Mouse (Mus musculus) hindbrain, embryonic 15.5 days (tissue): ENCODE data around the gene 2310033P09Rik. TPM values are rescaled to one million over a fixed set of nuclear protein-coding genes. Genes with fewer than 3 reads are reported as not detected.

Source experiments
- ATAC-seq: fragments of 200-750 bp; cut with Nextera tagmentation; 2 replicates; pipeline ENCODE4 v1.8.0; 2017; ENCODE audit warnings: low read depth, moderate number of reproducible peaks, moderate TSS enrichment; ENCODE audit not compliant: low FRiP score
- H3K27ac ChIP-seq: fragments of 300-500 bp; sonication (generic); replicated peaks from 2 replicates; pipeline ENCODE4 v1.5.1; 2015; ENCODE audit warnings: mild to moderate bottlenecking, inconsistent platforms
- H3K27me3 ChIP-seq: fragments of 300-500 bp; sonication (generic); 2 replicates; pipeline ENCODE4 v1.6.1; 2015; ENCODE audit warnings: control low read depth, inconsistent platforms
- H3K36me3 ChIP-seq: fragments of 300-500 bp; sonication (generic); 2 replicates; pipeline ENCODE4 v1.6.1; 2015; ENCODE audit warnings: control low read depth, inconsistent platforms
- H3K4me1 ChIP-seq: fragments of 300-500 bp; sonication (generic); replicated peaks from 2 replicates; pipeline ENCODE4 v1.6.1; 2015; ENCODE audit warnings: control low read depth, inconsistent platforms
- H3K4me2 ChIP-seq: fragments of 300-500 bp; sonication (generic); 2 replicates; pipeline ENCODE4 v1.6.1; 2015; ENCODE audit warnings: moderate library complexity, mild to moderate bottlenecking, inconsistent platforms
- H3K4me3 ChIP-seq: fragments of 300-500 bp; sonication (generic); 2 replicates; pipeline ENCODE4 v1.5.1; 2015; ENCODE audit warnings: mild to moderate bottlenecking, inconsistent platforms
- H3K9ac ChIP-seq: fragments of 300-500 bp; sonication (generic); 2 replicates; pipeline ENCODE4 v1.6.1; 2015; ENCODE audit warnings: inconsistent platforms
- H3K9me3 ChIP-seq: fragments of 300-500 bp; sonication (generic); 2 replicates; pipeline ENCODE4 v1.6.1; 2016; ENCODE audit warnings: control low read depth, inconsistent platforms
- WGBS: fragments of 180-500 bp; shearing (Covaris S2); methylation state at CpG from one replicate; pipeline ENCODE4 v1.1.7; 2015; 5-methylcytosine and 5-hydroxymethylcytosine counted together
- polyA plus RNA-seq: library from polyadenylated mRNA; unstranded; fragments of >200 nt; fragmentation: Nextera tagmentation; extraction: Ambion mirVana; gene quantifications from 2 replicates; pipeline ENCODE4 v1.2.1, GENCODE M21; 2015

Gene 2310033P09Rik
- 27.7 and 28.6 TPM in 2 replicates for polyA plus RNA-seq

DNA sequence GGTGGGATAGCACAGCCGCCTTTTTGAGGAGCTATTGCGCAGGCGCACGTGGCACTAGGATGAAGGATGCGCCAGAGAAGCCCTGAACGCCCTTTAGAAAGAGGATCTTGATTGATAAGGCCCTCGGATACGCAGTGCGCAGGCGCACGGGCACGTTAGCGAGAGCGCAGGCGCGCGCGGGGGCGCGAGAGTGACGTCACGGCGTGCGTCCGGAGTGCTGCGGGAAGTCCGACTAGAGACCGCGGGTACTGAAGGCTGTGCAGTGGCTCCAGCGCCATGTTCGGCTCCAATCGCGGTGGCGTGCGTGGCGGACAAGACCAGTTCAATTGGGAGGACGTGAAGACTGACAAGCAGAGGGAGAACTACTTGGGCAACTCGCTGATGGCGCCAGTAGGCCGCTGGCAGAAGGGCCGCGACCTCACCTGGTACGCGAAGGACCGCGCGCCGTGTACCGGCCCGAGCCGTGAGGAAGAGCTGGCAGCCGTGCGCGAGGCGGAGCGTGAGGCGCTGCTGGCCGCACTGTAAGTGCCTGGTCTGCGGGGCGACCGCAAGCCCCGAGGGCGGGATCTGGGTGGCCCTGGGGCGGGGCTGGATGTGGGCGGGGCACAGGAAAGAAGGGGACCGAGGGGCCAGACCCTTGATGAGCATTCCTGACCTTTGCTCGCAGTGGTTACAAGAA lies at the start of gene 2310033P09Rik:
Gene 2310033P09Rik, plus strand, starts transcription at position 169 of the 679 bp plus-strand sequence.
- H3K9ac ChIP-seq = peak within 1 kb of the TSS; percentile 82
- peak within 1 kb of the TSS; percentile 71 for H3K4me3 ChIP-seq
- ATAC-seq = peak; percentile 91
- no peaks in the 10 kb centered on the region for H3K9me3 ChIP-seq
- H3K27me3 ChIP-seq = no peaks in the 10 kb centered on the region
- H3K4me2 ChIP-seq = peak within 1 kb of the TSS; percentile 90
- WGBS = under 1% methylated on average over 67 of the region's 67 CpGs
- peak within 1 kb of the TSS; percentile 88 for H3K27ac ChIP-seq
- H3K4me1 ChIP-seq = peaks cover 26% of the 10 kb centered on the region
- H3K36me3 ChIP-seq = peaks cover 37% of the 10 kb centered on the region

DNA sequence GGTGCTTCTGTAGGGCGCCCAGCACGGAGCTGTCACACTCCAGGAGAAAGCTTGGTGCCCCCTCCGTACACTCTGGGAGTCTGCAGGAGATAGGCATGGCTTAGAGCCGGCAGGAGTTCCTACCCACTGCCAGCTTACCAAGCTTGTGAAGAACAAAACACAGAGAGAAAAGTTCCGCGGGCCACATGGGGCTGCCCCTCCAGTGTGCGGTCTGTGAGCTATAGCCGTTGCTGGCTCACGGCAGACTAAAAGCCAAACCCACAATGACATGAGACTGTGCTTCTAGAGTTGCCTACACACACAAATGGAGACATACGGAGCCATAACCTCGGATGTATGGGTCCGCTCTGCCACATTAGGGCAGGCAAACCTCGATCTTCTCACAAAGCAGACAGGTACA lies 49.0 kb upstream of the 2310033P09Rik start:
- Histone ChIP-seq H3K4me3 (no peak overlapping the region), H3K27me3 (no peaks in the 10 kb centered on the region), H3K9ac (no peak overlapping the region), H3K36me3 (peaks cover 11% of the 10 kb centered on the region; the same call in 1 of the 2 replicates), H3K4me1 (peaks cover 15% of the 10 kb centered on the region), H3K9me3 (no peaks in the 10 kb centered on the region), H3K4me2 (no peak overlapping the region), H3K27ac (no peak overlapping the region)
- WGBS = 91% methylated on average over 13 of the region's 13 CpGs
- no peak for ATAC-seq

DNA sequence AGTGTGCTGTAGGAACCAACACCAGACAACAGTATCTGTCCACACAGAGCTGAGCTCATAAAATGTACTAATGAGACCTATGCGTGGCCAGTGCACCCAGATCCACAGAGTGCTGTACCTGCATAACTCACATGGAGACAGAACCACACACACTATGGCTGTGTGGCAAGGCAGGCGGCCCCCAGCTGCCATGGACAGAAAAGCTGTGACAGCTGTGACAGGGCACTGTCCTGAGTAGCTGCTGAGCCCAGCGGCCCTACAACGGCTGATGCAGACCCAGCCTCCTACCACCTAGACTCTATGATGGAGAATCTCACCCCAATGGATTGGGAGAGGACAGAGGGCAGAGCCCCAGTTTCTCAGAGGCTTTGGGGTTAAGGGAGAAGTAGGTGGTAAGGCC lies 48.6 kb upstream of the 2310033P09Rik start:
- WGBS = 80% methylated on average over 4 of the region's 4 CpGs
- peaks cover 11% of the 10 kb centered on the region; the same call in 1 of the 2 replicates for H3K36me3 ChIP-seq
- H3K27ac ChIP-seq = no peak overlapping the region
- no peak overlapping the region for H3K4me2 ChIP-seq
- H3K4me3 ChIP-seq = no peak overlapping the region
- ATAC-seq = no peak
- no peaks in the 10 kb centered on the region for H3K27me3 ChIP-seq
- H3K4me1 ChIP-seq = peaks cover 19% of the 10 kb centered on the region
- no peaks in the 10 kb centered on the region for H3K9me3 ChIP-seq
- H3K9ac ChIP-seq = no peak overlapping the region

DNA sequence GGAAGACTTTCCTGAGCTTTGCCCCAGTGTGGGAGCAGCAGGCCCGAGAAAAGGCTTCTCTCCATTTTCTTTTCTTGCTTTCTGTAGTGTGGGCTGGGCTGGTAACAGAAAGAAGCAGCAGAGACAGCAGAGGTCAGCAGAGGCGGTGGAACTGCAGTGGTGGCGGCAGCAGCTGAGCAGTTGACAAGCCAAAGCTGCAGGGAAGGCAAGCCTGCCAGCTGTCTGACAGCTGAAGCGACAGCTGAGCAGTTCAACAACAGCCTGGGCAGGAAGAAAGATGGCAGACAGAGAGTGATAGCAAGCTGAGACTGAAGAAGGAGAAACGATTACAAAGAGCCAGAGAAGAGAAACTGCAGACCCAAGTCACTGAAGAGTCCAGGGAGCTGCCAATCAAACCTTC lies 46.7 kb upstream of the 2310033P09Rik start:
- peaks cover 19% of the 10 kb centered on the region for H3K4me1 ChIP-seq
- H3K4me3 ChIP-seq = no peak overlapping the region
- WGBS = 69% methylated on average over 5 of the region's 5 CpGs
- H3K27me3 ChIP-seq = no peaks in the 10 kb centered on the region
- no peaks in the 10 kb centered on the region for H3K9me3 ChIP-seq
- no peak for ATAC-seq
- peaks cover 11% of the 10 kb centered on the region; the same call in 1 of the 2 replicates for H3K36me3 ChIP-seq
- H3K9ac ChIP-seq = no peak overlapping the region
- no peak overlapping the region for H3K27ac ChIP-seq
- H3K4me2 ChIP-seq = no peak overlapping the region

DNA sequence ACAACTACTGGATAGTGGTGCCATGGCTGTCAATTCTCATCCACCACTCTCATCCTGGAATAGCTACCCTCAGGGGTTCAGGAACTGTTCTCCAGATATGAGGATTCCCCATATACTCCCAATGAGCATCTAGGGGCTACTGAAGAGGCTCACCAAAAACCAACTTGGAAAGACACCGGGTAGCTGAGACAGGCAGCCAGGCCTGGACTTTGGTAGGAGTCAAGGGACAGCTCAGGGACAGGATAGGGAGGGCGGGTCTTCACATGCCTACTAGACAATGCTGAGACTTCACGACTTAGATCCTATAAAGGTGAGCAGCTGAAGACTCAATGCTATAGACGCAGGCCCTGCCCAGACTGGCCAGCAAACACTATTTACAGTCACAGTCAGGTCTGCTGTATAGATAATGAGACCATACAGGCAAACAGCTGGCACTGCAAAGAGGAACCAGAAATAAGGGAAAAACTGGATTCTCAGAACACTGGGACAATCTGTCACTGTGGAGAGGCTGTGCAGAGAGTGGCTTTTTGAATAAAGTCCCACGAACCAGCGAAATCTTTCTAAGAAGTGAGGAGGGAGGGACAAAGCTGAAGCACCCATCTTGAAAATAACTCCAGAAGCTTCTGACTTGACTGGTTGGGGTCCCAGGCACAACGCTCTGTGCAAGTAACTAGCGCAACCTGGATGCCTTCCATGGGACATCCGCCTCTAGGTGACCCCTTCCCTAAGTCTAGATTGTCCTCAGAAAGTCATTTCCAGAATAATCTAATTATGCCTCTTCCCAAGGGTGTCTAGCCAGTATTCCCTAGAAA lies 45.5 kb upstream of the 2310033P09Rik start:
- Histone ChIP-seq H3K4me1 (peaks cover 19% of the 10 kb centered on the region), H3K4me2 (peak overlapping the region; percentile 78), H3K36me3 (peaks cover 4% of the 10 kb centered on the region; the same call in 1 of the 2 replicates), H3K9ac (peak overlapping the region; percentile 52), H3K4me3 (peak overlapping the region; percentile 65), H3K27ac (peak overlapping the region; percentile 99), H3K9me3 (no peaks in the 10 kb centered on the region), H3K27me3 (no peaks in the 10 kb centered on the region)
- 67% methylated on average over 9 of the region's 9 CpGs for WGBS
- ATAC-seq = no peak

DNA sequence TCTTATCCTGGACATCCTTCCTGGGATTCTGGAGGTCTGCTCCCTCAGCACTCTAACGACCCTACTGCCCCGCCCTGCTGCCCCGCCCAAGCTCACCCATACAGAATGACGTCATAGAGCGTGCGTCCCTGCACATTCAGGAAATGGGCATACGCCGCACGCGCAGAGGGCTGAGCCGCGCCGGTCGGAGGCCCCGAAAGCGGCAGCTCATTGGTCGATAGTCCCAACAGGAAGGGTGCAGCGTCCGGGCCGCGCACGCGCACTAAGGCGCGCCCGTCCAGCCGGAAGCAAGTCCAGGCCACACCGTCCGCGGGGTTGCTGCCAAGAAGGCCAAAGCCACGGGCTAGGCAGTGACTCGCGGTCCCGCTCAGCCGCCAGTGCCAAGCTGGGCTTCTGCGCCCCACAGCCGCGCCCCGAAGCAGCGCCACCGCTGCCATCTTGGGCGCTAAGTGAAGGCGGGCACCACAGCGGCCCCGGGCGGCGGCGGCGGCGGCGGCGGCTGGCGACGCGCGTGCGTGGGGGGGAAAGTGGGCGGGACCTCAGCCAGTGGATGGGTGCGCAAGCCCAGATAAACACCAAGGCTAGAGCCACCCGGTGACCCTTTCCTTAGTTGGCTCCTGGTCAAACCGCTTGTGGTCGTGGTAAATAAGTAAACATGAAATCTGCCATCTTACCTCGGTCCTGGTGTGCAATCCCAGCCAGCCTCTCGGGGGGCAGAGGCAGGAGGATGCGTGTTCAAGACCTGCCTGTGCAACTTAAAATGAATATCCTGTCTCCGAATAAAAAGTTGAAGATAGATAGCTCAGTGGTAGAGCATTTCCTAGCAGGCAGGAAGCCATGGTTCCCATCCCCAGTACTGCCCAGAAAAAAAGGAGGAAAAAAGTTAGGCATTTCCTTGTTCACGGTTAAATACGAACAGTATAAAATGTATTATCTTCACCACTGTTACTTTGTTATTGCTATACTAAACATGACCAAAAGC lies 44.6 kb upstream of the 2310033P09Rik start, which contains the start of gene Iba57:
Gene Iba57, minus strand, starts transcription at position 485 of the 982 bp plus-strand sequence.
- Histone ChIP-seq H3K4me3 (peak within 1 kb of the TSS; percentile 65), H3K9ac (peak within 1 kb of the TSS; percentile 85), H3K27me3 (no peaks in the 10 kb centered on the region), H3K9me3 (no peaks in the 10 kb centered on the region), H3K27ac (peak within 1 kb of the TSS; percentile 99), H3K36me3 (no peaks in the 10 kb centered on the region), H3K4me2 (peak within 1 kb of the TSS; percentile 78), H3K4me1 (peaks cover 19% of the 10 kb centered on the region)
- 4% methylated on average over 66 of the region's 68 CpGs for WGBS
- ATAC-seq = peak; percentile 98

DNA sequence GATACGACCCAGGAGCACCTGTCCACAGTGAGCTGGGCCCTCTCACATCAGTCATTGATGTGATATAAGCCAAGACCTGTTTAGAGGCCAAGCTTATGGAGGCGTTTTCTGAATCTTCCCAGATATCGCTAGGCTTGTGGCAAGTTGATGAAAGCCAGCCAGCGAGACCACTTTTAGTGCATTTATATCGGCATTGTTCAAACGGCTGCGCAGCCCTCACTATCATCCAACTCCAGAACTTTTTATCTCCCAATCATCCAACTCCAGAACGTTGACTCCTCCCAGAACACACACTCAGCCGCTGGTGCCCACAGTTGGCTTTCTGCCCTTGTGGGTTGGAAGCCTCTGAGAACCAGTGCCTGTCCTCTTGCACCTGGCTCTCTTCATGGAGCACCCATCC lies 43.7 kb upstream of the 2310033P09Rik start:
- no peak for ATAC-seq
- Histone ChIP-seq H3K9ac (no peak overlapping the region), H3K4me2 (peak overlapping the region; percentile 78), H3K36me3 (no peaks in the 10 kb centered on the region), H3K27me3 (no peaks in the 10 kb centered on the region), H3K27ac (peak overlapping the region; percentile 99), H3K9me3 (no peaks in the 10 kb centered on the region), H3K4me3 (peak overlapping the region; percentile 65; the same call in 1 of the 2 replicates), H3K4me1 (peaks cover 19% of the 10 kb centered on the region)
- 86% methylated on average over 9 of the region's 9 CpGs for WGBS

DNA sequence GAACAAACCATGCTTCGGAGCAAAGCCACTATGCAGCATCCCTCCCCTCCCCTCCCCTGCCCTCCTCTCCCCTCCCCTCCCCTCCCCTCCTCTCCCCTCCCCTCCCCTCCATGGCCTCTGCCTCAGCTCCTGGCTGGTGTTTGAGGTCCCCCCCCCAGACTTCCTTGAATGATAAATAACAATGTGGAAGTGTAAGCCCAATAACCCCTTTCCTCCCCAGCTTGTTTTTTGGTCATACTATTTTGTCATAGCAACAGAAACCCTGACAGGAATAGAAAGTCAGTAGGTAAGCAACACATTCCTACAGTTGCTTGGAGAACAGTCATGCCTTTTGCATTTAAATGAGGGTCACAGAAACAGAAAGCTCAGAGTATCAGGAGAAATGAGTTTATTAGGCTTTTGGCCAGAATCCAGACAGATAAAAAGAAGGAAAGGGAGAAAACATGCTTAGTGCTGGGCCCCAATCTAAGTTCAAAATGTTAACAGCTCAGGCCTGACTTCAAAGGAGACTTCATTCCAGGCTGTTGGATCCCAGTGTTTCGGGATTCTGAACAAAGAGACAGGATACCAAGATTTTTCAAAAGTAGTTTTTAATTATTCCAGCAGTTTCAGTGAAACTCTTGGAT lies 42.4 kb upstream of the 2310033P09Rik start:
- no peak overlapping the region for H3K9ac ChIP-seq
- no peaks in the 10 kb centered on the region for H3K36me3 ChIP-seq
- H3K27me3 ChIP-seq = no peaks in the 10 kb centered on the region
- ATAC-seq = no peak
- H3K27ac ChIP-seq = 0 out of 2 replicates have a peak overlapping the region, but pooled peaks have one; percentile 38
- no peak overlapping the region for H3K4me3 ChIP-seq
- H3K4me2 ChIP-seq = no peak overlapping the region
- no peaks in the 10 kb centered on the region for H3K9me3 ChIP-seq
- 32% methylated on average over 2 of the region's 2 CpGs for WGBS
- H3K4me1 ChIP-seq = peaks cover 19% of the 10 kb centered on the region

DNA sequence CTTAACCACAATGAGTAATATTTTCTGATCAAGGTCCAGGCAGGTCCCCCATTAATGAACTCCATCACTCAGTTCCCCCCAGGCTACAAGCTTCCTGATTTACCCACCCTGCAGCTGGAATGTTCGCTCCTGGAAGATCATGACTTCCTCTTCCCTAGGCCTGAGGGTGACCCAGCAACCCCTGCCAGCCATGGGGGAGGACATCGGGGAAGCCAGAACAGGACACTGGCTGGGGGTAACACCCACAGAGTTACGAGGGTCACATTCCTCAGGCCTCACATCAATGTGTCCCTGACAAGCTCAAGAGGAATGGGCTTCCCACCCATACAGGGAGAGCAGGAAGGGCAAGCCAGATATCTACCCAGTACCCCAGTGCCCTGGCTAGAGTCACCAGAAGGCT lies 38.3 kb upstream of the 2310033P09Rik start:
- H3K4me1 ChIP-seq = no peaks in the 10 kb centered on the region
- no peak overlapping the region for H3K27ac ChIP-seq
- 73% methylated on average over 3 of the region's 3 CpGs for WGBS
- H3K9me3 ChIP-seq = no peaks in the 10 kb centered on the region
- no peaks in the 10 kb centered on the region for H3K36me3 ChIP-seq
- H3K27me3 ChIP-seq = peaks cover 9% of the 10 kb centered on the region
- H3K9ac ChIP-seq = no peak overlapping the region
- no peak for ATAC-seq
- H3K4me3 ChIP-seq = no peak overlapping the region
- H3K4me2 ChIP-seq = no peak overlapping the region

DNA sequence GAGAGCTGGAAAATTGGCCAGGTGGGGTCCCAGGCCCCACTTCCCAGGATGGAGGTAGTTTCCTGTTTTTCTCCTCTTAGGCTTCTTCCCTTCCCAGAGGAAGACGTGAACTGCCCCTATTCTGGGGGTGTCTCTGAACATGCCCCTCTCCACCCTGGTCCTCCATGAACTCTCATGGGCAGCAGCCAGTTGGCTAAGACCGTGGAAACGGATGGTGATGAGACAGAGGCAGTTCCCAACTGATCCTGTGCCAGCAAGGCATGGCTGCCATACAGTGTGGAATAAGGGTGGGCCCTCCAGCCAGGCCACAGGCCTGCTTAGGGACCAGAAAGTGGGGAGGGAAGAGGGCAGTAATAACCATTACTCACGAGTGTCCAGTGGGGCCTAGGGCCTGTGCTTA lies 37.6 kb upstream of the 2310033P09Rik start:
- no peak overlapping the region for H3K4me3 ChIP-seq
- H3K4me2 ChIP-seq = no peak overlapping the region
- H3K4me1 ChIP-seq = no peaks in the 10 kb centered on the region
- H3K9ac ChIP-seq = no peak overlapping the region
- H3K27ac ChIP-seq = no peak overlapping the region
- H3K27me3 ChIP-seq = peaks cover 17% of the 10 kb centered on the region
- no peaks in the 10 kb centered on the region for H3K9me3 ChIP-seq
- no peak for ATAC-seq
- 63% methylated on average over 4 of the region's 4 CpGs for WGBS
- no peaks in the 10 kb centered on the region for H3K36me3 ChIP-seq
